ENCODE assay signal across 16 mouse cellular contexts in the genomic region with DNA sequence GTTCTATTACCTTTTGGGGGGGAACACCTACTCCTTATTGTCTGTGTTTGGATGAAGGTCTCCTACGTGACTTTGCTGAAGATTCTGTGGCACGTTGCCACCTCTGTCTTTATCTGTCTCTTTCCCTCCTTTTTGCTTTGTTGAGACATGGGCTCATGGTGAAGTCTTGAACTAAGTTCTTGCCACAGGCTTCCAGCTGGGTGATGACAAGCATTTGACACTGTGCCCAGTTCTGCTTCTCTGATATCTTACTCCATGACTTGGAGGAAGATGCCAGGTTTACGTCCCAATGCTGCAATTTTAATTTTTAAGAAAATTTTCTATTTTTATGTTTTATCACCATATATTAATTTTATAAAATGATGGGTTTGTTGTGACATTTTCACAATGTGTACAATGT.
A peak's percentile ranks its signal among the peaks of the same experiment; 100 is the strongest.
DNase-seq lines count a peak whose midpoint lies in the region.
"Had no signal": no experiment of that assay in that cellular context is flagged by ENCODE, and none has a peak within 500 bp of the region (broad histone marks: within the 10 kb centered on the region; RNA-seq: fewer than 3 reads in every experiment).

No protein-coding gene starts in this region.

- DNase-seq in heart, postnatal 4 days: peak; percentile 23
- DNase-seq in heart, adult 11 months: no peak
- DNase-seq in 3T3-L1 (ENCODE audit: low read depth, low spot score) (peak; percentile 21), NIH3T3 (ENCODE audit: low read depth) (peak; percentile 5)
- DNase-seq in lung, postnatal 10 days: peak; percentile 32
- no peak for DNase-seq in ovary, postnatal 14 days (ENCODE audit: low spot score)
- no peak for DNase-seq in cerebellum, adult 18-20 months
- DNase-seq: adrenal gland, adult 2 months; adrenal gland, postnatal 25 days; B cell, adult 2 months; cerebellum, adult 11 months; cerebellum, adult 9-10 months; cerebellum, postnatal 25 days; forebrain, postnatal 0 days; gastrocnemius, adult 2 months; gastrocnemius, postnatal 25 days had no signal

Comparison
In these comparisons a context has a peak if more than half of its experiments do, and no peak if none do; other contexts are left out.
1. DNase-seq: peak in heart, postnatal 4 days (single experiment), 3T3-L1 (single experiment), NIH3T3 (single experiment) and lung, postnatal 10 days (single experiment); none in heart, adult 11 months (single experiment), ovary, postnatal 14 days (single experiment) and cerebellum, adult 18-20 months (0 of 2).